Mouse (Mus musculus) lung, adult 18-20 months (tissue): Measurements from ENCODE around the gene Mnd1.

Source experiments
- DNase-seq, 2 experiments: peaks; one replicate each; pipeline ENCODE4 v3.0.0; 2022; ENCODE audit warnings: mixed read lengths in 2 of 2

The Mnd1 gene

GRCm38 (mm10) chr3:84041739-84042138, 113.8 kb downstream of the Mnd1 start:
- DNase-seq = no peak

GRCm38 (mm10) chr3:84040476-84041082, 115.0 kb downstream of the Mnd1 start:
- peak; percentile 69 to 75 for DNase-seq

GRCm38 (mm10) chr3:84039646-84040475, 115.7 kb downstream of the Mnd1 start, which contains the start of gene Tmem131l:
Gene Tmem131l (minus strand): TSS chr3:84040175.
- DNase-seq = peak; percentile 70 to 72

- peak; percentile 85 to 89 for DNase-seq
Measured at GRCm38 (mm10) chr3:84038981-84039645, 116.5 kb downstream of the Mnd1 start.

GRCm38 (mm10) chr3:84038126-84038525, 117.5 kb downstream of the Mnd1 start:
- DNase-seq = no peak
